Mouse (Mus musculus): ENCODE data around the gene Prpf3. TPM values are rescaled to one million over a fixed set of nuclear protein-coding genes. Genes with fewer than 3 reads are reported as not detected.

Prpf3 gene
- total RNA-seq (2023) = 10 to 100 TPM; 92.7 to 93.4 TPM

GRCm38 (mm10) chr3:95855502-95856089 lies at the start of gene Prpf3:
Prpf3 (minus strand) TSS chr3:95855885.

GRCm38 (mm10) chr3:95904568-95904967 lies 48.9 kb upstream of the Prpf3 start, which contains the start of gene Car14:
Car14 (minus strand) TSS chr3:95904691.

GRCm38 (mm10) chr3:95893606-95894316 lies 38.1 kb upstream of the Prpf3 start, which contains the start of gene Aph1a:
Aph1a (plus strand) TSS chr3:95893969.

GRCm38 (mm10) chr3:95891211-95892065 lies 35.8 kb upstream of the Prpf3 start, which contains the start of gene BC028528:
BC028528 (minus strand) TSS chr3:95892005.

GRCm38 (mm10) chr3:95881979-95882815 lies 26.5 kb upstream of the Prpf3 start, which contains the start of gene Ciart:
Ciart (minus strand) TSS chr3:95882251.

GRCm38 (mm10) chr3:95871392-95871867 lies 15.7 kb upstream of the Prpf3 start, which contains the start of gene Mrps21:
Mrps21 (minus strand) TSS chr3:95871519.

GRCm38 (mm10) chr3:95818571-95819288 lies 37.0 kb downstream of the Prpf3 start, which contains the start of gene Rprd2:
Rprd2 (minus strand) TSS chr3:95818863.

Other genes with a start within 250 kb of the Prpf3 start
- 100 to 1,000 TPM; 115 to 129 TPM for gene Ensa, start 230.9 kb downstream of the Prpf3 start, total RNA-seq (2023)
- 100 to 1,000 TPM; 424 to 425 TPM for gene Mcl1, start 197.1 kb downstream of the Prpf3 start, total RNA-seq (2023)
- gene Adamtsl4, start 168.0 kb downstream of the Prpf3 start, total RNA-seq (2023) = 10 to 100 TPM; 18.2 to 21.8 TPM
- 10 to 100 TPM in 1 of 2 experiments, 1 to 10 TPM in 1; 8.8 to 11.4 TPM for gene Ecm1, start 116.3 kb downstream of the Prpf3 start, total RNA-seq (2023)
- gene Tars2, start 95.7 kb downstream of the Prpf3 start, total RNA-seq (2023) = 100 to 1,000 TPM in 1 of 2 experiments, 10 to 100 TPM in 1; 88.2 to 108 TPM
- gene Rprd2, start 37.0 kb downstream of the Prpf3 start, total RNA-seq (2023) = 100 to 1,000 TPM; 110 to 111 TPM
- gene Mrps21, start 15.6 kb upstream of the Prpf3 start, total RNA-seq (2023) = 100 to 1,000 TPM; 114 to 118 TPM
- 100 to 1,000 TPM; 140 to 198 TPM for gene Ciart, start 26.4 kb upstream of the Prpf3 start, total RNA-seq (2023)
- 10 to 100 TPM; 65.9 to 70.6 TPM for gene BC028528, start 36.1 kb upstream of the Prpf3 start, total RNA-seq (2023)
- 10 to 100 TPM; 57.0 to 60.6 TPM for gene Aph1a, start 38.1 kb upstream of the Prpf3 start, total RNA-seq (2023)
- gene Car14, start 48.8 kb upstream of the Prpf3 start, total RNA-seq (2023) = not detected
- gene Anp32e, start 73.4 kb upstream of the Prpf3 start, total RNA-seq (2023) = 100 to 1,000 TPM; 106 to 122 TPM
- 100 to 1,000 TPM; 232 to 254 TPM for gene Plekho1, start 140.1 kb upstream of the Prpf3 start, total RNA-seq (2023)
- 10 to 100 TPM; 22.5 to 26.8 TPM for gene Vps45, start 202.6 kb upstream of the Prpf3 start, total RNA-seq (2023)
- gene Otud7b, start 248.6 kb upstream of the Prpf3 start, total RNA-seq (2023) = 10 to 100 TPM; 61.6 to 63.2 TPM

All from B cell, adult 67 days (primary cell).